In the genomic region with DNA sequence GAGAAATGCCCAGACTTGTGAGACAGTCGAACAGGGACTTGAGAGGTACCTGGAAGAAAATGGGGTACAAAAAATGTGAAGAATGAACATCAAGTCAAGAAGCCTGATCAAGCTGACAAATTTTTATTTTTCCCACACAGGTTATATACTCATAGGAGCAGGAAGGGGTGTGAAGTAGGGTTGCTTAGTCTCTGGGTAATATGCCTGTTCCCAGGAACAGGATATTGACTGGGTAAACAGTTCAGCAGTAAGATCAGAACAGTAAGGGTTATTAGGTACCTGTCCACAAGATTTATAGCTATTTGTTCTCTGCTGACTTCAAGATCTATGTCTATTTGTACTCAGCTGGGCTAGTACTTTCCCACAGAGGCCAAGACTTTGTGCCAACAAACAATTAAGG, we compare ENCODE assay signal across 24 mouse cellular contexts. TPM values are rescaled to one million over a fixed set of nuclear protein-coding genes. Genes with fewer than 3 reads are reported as not detected.
"Had no signal": no experiment of that assay in that cellular context is flagged by ENCODE, and none has a peak within 500 bp of the region (broad histone marks: within the 10 kb centered on the region; RNA-seq: fewer than 3 reads in every experiment).

No protein-coding gene starts in this region.

RNA-seq across cellular contexts. Expression of gene Ceacam12, which starts 8.1 kb away (rescaled TPM):
- polyA plus RNA-seq: heart, embryonic 10.5 days; heart, embryonic 11.5 days; heart, embryonic 12.5 days; heart, embryonic 13.5 days; heart, embryonic 14.5 days; heart, embryonic 15.5 days; heart, embryonic 16.5 days; heart, postnatal 0 days; hindbrain, embryonic 10.5 days; hindbrain, embryonic 11.5 days; hindbrain, embryonic 12.5 days; hindbrain, embryonic 13.5 days; hindbrain, embryonic 14.5 days; hindbrain, embryonic 15.5 days; hindbrain, embryonic 16.5 days; hindbrain, postnatal 0 days; inflammation-experienced regulatory T-cells, adult 6 months; intestine, embryonic 14.5 days; kidney, adult 2 months; kidney, embryonic 14.5 days; kidney, embryonic 15.5 days; kidney, embryonic 16.5 days; kidney, postnatal 0 days; large intestine, adult 2 months had no signal
